Mouse (Mus musculus) cerebellum, adult 9-10 months (tissue): ENCODE measurements around the gene Siva1.

Experiments
- DNase-seq: peaks from one replicate; pipeline ENCODE4 v3.0.0; 2022

Gene Siva1

DNA sequence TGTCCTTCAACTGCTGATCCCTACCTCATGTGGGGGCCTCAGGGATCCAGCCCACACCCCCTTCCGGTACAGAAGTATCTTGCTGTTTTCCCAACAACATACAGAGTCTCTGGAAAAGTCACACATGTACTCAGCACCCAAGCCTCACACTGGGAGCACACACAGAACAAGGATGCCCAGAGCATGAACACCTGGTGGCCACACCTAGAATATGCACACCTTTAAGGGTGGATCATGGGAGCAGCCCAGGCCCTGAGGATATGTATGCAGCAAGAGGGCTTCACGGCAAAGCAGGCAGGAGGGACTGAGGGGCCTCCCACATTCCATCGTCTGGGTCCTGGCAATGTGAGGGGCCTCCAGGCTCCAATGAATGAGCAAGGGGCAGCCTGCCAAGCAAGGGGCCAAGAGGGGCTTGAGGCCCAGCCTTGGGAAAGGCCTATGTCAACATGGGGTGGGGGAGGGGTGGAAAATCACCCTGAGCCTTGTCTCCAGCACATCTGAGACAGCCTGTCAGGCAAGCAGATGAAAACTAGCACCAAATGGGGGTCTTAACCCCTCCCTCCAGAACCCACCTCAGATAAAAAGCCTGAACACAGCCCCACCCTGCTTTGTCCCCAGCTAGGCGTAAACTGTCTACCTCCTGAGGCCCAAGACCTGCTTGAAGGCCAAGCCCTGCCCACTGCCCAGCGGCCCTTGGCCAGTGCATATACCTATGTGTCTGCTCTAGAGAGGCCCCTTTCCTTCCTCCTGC is 16.3 kb downstream of the Siva1 start:
- DNase-seq, result no peak

DNA sequence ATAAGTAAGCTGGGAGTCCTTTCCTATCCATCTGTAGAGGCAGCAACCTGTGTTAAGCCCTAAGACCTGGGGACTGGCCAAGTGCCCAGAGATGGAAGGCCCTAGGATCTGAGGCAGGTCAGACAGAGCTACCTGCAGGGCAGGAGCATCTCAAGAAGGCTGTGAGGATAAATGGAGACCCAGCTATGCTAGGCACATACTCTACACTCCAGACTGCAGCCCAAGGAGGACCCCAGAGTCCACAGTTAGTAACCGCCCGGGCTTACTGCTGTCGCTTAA is 16.8 kb downstream of the Siva1 start:
- DNase-seq, result no peak

DNA sequence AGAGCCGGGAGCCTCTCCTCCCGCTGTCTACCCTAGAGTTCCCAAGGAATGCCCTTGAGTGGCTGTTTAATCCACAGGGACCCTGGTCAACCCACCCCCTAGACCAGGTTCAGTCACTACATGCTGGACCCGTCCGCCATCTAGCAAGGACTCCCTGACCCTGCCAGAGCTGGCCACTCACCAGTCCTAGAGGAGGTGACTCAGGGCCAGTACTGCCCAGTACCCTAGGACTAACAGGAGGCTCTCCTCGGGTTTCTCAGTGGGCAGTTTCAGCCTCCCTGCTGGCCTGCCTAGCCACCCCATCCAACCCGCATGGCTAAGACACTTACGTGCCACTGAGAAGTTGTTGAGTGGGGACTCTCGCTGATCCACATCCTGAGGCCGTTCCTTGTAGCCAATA is 17.4 kb downstream of the Siva1 start:
- DNase-seq, result no peak

DNA sequence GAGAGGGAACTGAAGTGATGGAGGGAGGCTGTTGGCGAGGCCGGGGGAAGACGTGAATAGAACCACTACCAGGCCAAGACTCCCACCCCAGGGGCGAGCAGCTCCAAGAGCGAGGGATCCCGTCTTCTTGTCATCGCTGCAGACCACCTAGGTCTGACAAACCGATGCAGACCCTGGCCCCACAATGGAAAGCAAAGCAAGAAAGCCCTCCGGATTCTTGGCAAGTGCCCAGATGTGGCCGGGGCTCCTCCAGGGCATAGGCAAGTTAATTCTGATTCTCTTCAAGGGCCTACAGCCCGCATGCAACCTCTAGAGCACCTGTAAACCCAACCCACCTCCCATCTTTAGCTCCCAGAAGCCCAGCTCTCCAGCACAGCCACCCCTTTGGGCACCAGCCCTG is 18.8 kb downstream of the Siva1 start:
- DNase-seq, result no peak

DNA sequence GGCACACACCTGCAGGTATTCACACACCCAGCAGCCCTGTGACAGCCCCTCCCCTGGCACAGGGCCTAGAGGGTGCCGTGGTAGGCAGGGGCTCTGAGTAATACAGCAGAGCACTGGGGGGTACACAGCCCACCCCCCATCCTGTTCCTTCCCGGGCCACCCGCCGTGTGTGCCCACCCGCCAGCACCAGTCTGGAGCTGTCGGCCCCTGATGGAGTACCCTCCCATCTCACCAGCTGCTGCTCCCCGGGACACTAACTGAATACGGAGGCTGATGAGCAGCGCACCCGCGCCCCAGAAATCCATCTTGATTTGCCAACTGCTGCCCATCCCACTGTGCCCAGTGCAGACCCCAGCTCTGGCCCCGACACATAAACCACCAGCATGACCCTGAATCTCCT is 19.2 kb downstream of the Siva1 start:
- no peak for DNase-seq

DNA sequence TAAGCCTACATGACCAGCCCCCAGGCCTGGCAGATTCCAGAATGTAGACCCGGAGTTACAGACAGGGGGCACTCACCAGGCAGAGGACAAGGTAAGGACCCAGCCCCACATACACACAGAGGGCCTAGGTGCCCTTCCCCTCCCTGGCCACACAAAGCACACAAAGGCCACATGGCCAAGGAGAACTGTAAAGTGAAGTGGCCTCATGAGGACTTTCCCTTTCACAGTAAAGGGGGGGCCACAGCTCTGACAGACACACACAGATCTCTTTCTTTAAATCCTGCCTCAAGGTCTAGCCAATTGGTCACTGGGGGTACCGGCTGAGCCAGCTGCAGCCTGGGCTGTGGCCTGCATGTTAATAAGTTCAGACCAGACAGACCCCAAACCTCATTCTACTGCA is 19.6 kb downstream of the Siva1 start:
- DNase-seq, result no peak

DNA sequence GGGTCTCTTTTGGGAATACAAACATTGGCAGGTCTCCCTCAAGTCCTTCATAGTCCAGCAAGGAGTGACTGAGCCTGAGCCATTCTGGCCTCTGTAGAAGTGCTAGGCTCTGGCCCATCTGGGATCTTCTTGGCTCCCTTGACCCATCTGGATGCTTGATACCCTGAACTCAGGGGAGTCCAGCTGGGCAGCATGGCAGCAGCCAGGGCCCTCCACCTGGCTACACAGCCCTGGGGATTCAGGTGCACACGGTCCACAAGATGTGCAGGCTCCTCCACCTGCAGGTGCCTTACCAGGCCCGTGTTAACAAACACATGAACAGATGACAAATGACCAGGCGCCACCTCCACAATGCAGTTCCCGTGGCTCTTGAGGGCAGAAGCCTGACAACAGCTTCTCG is 20.2 kb downstream of the Siva1 start:
- no peak for DNase-seq

DNA sequence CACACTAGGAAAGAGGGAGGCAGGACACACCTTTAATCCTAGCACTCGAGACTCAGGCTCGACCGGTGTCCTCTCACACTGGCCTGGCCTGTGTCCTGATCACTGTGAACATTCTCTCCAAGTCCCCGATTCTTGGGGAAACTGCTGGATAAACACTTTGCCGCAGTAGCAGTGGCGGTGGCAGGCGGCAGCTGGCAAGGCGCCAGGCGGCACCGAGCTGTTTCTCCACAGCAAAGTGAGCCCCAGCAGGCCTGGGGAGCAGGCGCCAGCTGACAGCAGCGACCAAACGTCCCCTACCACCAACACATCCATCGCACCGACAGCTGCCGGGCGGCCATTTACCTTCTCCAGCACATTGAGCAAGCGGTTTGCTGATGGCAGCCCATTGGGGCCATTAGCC is 21.0 kb downstream of the Siva1 start:
- no peak for DNase-seq

DNA sequence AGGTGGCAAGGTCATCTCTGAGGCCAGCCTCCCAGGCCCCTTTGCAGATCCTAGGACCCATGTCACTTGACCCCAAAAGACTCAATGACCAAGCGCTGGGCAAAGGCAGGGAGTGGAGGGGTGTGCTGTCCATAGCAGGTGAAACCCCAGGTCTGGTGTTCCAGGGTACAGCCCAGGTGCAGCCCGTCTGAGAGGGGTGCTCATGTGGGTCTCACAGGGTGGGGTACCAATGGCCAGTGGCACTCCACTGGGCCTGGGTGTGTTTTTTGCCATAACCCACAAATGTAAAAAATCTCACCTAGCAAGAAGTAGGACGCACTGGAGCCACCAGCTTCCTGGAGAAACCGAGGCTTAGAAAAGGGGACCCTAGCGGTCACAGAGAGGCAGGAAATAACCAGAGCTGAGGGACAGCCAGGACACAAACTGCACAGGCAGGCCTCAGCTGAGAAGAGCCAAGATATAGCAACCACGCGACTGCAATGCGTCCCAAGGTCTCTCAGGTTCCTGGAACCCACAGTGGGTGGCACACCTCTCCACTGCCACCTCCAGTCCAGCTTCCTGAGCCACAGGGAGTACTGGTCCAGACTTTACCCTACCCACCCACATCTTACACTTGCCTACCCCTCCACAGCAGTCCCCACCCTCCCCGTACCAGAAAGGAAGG is 21.5 kb downstream of the Siva1 start:
- DNase-seq, result no peak

DNA sequence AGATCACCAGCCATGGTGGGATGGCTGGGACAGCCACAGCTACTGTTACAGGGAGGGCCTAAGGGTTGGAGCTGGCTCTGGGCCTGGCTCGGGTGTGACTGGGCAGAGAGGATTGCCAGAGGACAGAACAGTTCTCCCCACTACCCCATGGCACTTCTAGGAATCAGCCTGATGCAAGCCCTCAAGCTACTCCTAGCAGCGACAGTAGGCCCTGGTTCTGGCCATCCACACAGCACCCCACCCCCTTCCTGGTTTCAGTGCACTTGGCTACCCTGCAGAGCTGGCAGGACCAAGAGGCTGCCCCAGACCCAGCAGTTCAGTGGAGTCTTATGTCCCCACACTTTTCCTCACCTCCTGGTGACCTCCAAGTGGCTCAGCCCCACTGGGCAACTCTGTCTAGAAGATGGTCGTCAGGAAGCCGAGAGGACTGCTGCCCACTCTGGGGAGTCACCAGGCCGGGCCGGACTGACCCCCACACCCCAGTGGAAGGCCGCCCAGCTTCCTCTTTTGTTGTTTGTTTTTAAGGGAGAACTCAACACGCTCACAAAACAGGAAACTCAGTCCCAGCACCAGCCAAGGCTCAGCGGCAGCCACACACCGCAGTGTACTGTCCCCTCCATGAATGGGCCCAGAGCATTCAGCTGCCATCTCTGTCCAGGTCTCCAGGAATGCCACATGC is 23.3 kb downstream of the Siva1 start:
- DNase-seq, result no peak

DNA sequence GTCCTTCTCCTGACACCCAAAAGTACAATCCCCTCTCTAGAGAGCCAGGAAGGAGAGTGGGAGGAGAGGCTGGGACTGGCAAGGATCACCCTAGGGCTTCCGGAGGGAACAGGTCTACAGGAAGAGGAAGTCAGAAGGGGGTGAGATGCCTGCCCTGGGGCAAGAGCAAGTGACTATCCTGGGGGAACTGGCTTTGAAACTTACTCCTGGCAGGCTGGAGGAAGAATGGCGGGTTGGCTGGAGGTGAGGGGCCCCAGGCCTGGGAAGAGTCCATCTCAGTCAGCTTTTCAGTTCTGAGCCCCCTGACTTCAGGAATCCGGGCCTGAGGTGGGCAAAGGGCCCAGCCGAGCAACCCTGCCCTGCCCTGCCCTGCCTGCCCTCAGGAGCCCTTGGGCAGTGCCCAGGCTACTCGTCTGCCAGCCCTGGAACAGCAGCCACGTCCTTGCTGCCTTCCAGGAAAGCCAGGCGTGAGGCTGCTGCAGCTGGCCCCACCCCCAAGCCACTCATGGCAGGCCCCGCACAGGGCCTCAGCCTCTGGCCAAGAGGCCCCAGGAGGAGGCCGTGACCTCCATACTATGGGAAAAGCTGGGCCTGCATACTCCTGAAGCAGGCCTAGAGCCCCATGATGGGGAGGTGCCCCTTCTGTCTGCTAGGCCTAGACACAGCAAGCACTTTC is 26.4 kb downstream of the Siva1 start:
- no peak for DNase-seq

DNA sequence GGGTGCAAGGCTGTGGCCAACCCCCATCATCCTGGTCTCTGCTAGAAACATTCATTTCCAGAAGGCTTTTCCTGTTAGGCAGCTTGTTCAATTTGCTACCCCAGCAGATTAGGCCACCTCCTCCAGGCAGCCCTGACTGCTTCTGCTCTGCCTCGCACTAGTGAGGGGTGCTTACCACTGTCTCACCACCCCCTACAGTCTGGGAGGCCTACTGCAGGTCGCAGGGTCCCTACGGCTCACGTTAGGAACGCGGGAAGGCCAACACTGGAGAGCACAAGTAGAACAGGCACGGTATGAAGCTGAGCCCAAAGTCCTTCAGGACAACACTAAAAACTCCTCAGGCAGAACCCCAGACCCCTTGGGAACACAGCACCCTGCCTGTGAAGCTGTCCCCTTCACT is 27.4 kb downstream of the Siva1 start:
- no peak for DNase-seq

DNA sequence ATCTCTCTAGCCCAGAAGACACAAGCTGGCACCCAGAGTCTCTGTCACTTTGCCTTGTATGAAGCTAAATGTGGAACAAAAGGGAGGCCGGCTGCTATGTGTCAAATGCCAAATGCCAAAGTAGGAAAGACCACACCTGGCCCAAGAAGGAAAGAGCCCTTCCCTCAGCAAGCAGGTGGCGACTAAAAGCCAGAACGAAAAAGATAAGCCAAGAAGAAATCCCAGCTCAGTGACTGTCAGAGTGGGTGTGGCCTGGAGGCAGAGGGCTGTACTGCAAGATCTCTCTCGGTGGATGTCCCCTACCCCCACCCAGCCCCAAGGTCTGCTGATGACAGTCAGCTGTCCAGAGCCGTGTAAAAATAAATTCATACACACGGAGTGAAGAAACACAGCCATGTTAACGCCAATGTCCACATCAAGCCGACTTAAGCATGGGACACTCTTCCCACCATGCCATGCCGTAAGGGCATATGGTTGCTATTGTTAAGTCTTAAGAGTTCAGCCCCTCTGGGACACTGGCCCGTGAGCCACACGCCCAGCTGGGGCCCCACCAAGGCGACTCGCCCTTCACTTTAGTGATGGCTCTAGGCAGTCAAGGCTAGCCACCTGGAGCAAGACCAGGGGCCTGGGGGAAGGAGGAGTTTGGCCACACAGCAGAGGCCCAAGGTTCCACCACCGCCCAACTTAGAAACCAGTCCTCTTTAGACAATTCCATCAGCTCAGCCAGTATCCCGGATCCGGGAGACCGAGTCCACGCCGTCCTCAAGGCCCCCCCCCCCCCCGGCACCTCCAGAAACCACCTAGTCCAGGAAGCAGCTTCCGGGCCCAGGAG is 28.5 kb downstream of the Siva1 start:
- DNase-seq, result no peak

DNA sequence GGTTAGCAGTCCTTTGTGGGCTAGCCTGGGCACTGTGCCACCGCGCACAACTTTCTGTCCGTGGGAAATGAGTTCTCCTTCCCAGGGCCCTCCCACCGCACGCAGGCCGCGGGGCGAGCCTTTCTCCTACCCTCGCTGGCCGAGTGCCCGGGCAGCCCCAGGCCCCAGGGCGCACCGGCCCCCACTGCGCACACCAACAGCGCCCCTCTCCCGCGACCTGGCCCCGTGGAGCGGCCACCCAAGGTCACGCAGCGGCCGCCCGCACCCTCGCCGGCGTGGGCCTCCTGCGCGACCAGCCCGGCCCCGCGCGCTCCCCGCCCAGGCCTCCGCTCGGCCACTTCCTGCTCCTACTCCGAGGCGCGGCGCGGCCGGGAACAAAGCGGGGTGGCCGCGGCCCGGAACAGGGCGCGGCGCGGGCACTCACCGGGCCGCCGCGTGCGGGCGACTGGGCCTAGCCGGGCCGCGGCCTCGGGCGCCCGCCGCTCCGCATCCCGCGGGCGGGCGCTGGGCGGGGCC is 29.2 kb downstream of the Siva1 start:
- DNase-seq, result peak; percentile 46

DNA sequence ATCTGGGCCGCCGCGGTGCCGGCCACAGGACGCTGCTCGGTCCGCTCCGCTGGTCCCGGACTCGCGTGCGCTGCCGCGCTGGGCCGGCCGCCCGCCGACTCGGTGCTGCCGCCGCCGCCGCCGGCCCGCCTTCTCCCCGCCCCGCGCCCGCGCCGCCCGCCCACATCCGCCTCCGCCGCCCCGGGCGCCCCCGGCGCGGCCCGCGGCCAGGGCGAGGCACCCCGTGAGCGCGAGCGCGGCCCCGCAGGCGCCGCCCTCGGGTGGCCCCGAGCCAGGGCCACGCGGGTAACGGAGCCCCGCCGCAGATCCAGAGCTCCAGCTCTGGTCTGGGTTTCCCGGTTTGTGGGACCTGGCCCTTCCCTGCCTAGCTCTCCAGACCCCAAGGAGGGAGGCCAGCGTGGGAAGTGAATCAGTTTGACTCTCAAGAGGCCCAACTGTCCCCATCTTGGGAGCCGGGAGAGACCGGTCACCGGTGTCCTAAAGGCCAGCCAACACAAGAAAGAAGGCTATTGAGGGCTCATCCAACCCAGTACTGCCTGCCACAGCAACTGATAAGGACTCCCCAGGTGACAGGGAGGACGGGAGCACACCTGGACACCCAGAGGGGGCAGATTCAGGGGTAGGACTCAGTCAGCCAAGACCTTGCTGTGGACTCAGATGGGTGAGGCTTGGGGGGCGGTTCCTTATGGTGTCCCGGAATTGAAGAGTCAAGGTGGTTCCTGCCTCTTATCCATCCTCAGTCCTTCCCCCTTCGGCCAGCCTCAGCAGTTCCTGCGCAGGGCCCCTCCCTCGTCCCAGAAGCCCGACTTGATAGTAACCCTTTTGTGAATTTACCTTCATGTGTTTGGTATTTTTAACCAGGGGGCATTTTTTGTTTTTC is 29.9 kb downstream of the Siva1 start, which contains the start of gene Akt1:
Gene Akt1, minus strand, starts transcription at position 753 of the 880 bp plus-strand sequence.
- peak; percentile 68 for DNase-seq

DNA sequence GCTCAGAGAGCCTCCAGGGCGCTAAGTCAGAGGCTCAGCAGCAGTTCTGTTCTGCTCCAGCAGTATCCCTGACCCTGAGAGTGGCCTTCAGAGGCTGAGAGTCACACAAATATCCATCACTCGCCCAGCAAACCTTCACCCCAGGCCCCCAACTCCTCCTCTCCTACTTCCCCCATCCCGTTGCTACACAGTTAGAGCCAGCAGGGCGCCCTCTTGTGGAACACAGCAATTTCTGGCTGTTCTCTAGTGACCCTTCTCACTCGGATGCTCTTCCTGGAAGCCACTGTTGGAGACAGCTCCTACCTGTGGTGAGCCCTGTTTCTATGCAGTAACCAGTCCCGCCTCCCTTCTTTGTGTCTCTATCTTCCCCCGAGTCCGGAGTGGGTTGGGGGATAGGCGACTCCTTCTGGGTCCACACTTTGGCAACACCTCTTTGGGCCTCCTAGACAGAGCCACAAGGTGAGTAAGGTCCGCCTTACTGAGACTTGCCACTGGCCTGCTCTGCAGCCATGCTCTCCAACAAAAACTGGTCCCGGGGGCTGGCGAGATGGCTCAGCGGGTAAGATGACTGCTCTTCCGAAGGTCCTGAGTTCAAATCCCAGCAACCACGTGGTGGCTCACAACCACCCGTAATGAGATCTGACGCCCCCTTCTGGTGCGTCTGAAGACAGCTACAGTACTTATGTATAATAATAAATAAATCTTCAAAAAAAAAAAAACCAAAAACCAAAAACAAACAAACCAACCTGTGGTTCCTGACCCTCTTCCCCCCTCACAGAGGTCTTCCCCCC is 31.0 kb downstream of the Siva1 start:
- peak; percentile 88 for DNase-seq

DNA sequence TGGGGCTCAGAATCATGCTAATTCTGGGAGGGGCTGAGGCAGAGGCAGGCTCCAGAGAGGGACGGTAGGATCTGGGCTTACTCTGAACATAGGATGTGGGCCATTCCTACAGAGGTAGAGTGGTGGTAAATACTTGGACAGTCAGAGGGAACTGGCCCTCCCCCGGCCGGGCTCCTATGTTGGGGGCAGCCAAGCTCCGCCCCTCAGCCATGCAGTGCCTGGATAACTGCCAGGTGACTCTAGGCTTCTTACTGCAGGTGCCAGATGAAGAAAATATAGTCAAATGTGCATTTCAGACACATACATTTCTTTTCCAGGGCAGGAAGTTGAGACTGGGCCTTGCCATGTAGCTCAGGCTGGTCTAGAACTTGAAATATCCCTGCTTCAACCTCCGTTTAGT is 32.6 kb downstream of the Siva1 start:
- peak; percentile 47 for DNase-seq

DNA sequence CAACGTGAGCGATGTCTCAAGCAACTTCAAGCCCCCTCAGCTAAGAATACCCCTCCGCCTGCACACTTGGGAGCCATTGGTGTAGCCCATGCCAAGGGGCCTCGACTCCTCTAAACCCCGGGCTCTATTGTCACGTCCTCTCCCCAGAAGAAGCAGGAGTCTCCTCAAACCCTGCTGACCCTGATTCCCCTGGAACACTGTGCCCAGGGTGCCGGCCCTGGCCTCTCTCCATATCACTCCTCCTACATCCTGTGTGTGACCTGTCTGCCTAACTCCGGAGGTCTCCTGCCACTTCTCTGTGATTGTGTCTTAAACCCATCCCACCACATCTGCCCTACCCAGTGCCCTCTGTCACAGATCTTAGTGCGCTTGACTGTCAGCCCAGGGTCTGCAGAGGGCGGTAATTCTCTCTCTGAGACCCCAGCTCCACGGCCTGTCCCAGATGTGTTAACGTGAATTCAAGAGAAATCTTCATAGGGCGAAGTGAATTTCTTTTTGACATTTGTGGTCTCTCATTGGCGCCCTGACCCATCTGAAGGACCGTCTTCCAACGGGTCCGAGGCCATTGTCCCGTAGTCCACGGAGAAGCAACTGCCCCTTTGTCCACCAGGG is 33.6 kb downstream of the Siva1 start:
- no peak for DNase-seq

DNA sequence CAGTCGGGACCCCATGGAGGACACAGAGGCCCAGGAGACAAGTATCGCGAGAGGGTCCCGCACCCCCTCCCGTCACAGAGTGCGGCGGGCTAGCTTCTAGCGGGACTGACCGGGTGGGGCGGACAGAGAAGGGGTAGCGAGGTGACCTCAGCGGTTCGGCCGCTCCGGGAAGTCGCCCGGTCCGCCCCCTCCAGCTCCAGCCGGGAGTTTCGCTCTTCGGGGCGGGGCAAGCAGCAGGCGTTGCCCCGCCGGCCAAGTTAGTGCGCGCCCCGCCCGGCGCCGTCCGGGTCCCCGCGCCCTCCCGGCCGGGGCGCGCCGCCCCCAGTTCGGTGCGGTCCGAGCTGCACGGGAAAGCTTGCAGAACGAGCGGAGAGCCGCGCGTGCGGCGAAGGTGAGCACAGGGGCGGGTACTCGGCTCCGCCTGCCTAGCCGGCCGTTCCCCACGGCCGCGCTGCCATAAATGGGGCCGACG is 34.1 kb downstream of the Siva1 start, which contains the start of gene Zbtb42:
Gene Zbtb42, plus strand, starts transcription at position 274 of the 472 bp plus-strand sequence.
- no peak for DNase-seq
